Mouse (Mus musculus): Measurements from ENCODE around the gene Tjp3.

- no peak for TF ChIP-seq CTCF (IDR thresholded peaks at IDR 0.05; ENCODE audit: low read depth)
- no peak for TF ChIP-seq EP300 (optimal IDR thresholded peaks at IDR 0.05)
These were observed 9.0 kb upstream of the Tjp3 start for GRCm38 (mm10) chr10:81300352-81300907.
